In genomic region chr19:55232136-55232535, GRCm38 (mm10) we compare ENCODE assay signal across 11 mouse cellular contexts. TPM values are rescaled to one million over a fixed set of nuclear protein-coding genes. Genes with fewer than 3 reads are reported as not detected.
DNase-seq lines count a peak whose midpoint lies in the region; ATAC-seq lines count a peak whose summit lies in the region.
"Had no signal": no experiment of that assay in that cellular context is flagged by ENCODE, and none has a peak within 500 bp of the region (broad histone marks: within the 10 kb centered on the region; RNA-seq: fewer than 3 reads in every experiment).

No protein-coding gene starts in this region.

- no peaks in the 10 kb centered on the region for H3K9me3 ChIP-seq in forebrain, embryonic 11.5 days (ENCODE audit: control insufficient read depth, low read length)
- H3K9me3 ChIP-seq: hindbrain, embryonic 12.5 days; midbrain, embryonic 10.5 days had no signal

- intact Hi-C loops in heart, postnatal 25 days (cut with DNase I) = no loop called here
- intact Hi-C loops in gastrocnemius, postnatal 36 days (cut with DNase I) = no loop called here

- peak; percentile 81 for DNase-seq in Muller cell, postnatal 12 days (ENCODE audit: inconsistent ontology term)
- peak; percentile 90 for DNase-seq in adrenal gland, adult 2 months
- DNase-seq in heart, postnatal 25 days (ENCODE audit: low spot score) = peak; percentile 50
- peak; percentile 78 for DNase-seq in lung, postnatal 10 days
- DNase-seq in forebrain, embryonic 11.5 days (ENCODE audit: low spot score) = no peak
- no peak for DNase-seq in spleen, postnatal 14 days (ENCODE audit: low spot score in 2 of 2)
- no peak for DNase-seq in cerebellum, postnatal 25 days
- no peak for DNase-seq in gastrocnemius, postnatal 36 days

- 80% methylated on average over 8 of the region's 8 CpGs for WGBS in forebrain, embryonic 11.5 days

- no peak for ATAC-seq in forebrain, embryonic 11.5 days (replicated peaks; ENCODE audit: low FRiP score)

- no peaks in the 10 kb centered on the region for H3K4me1 ChIP-seq in forebrain, embryonic 11.5 days (replicated peaks; ENCODE audit: control insufficient read depth, insufficient read depth, low read length)

- H3K9ac ChIP-seq in forebrain, embryonic 11.5 days (ENCODE audit: low read length) = no peak overlapping the region
- H3K9ac ChIP-seq: hindbrain, embryonic 12.5 days had no signal

- H3K4me3 ChIP-seq in forebrain, embryonic 11.5 days (ENCODE audit: low read depth, low read length) = no peak overlapping the region
- H3K4me3 ChIP-seq: hindbrain, embryonic 12.5 days; midbrain, embryonic 10.5 days had no signal

- no peaks in the 10 kb centered on the region for H3K36me3 ChIP-seq in forebrain, embryonic 11.5 days (ENCODE audit: control insufficient read depth, insufficient read depth, low read length)
- H3K36me3 ChIP-seq: hindbrain, embryonic 12.5 days; midbrain, embryonic 10.5 days had no signal

- H3K27me3 ChIP-seq in forebrain, embryonic 11.5 days (ENCODE audit: control insufficient read depth, insufficient read depth, low read length) = no peaks in the 10 kb centered on the region
- H3K27me3 ChIP-seq: hindbrain, embryonic 12.5 days had no signal

- no peak overlapping the region for H3K4me2 ChIP-seq in forebrain, embryonic 11.5 days (ENCODE audit: low read depth, low read length, severe bottlenecking)
- H3K4me2 ChIP-seq: hindbrain, embryonic 12.5 days had no signal

- no peak overlapping the region for H3K27ac ChIP-seq in forebrain, embryonic 11.5 days (ENCODE audit: low read depth, low read length)
- H3K27ac ChIP-seq: hindbrain, embryonic 12.5 days; midbrain, embryonic 10.5 days had no signal

RNA-seq across cellular contexts. Expression of gene Gucy2g, which starts 8.9 kb away (rescaled TPM):
- not detected for total RNA-seq in adrenal gland, adult 2 months (2021)
- polyA plus RNA-seq in adrenal gland, adult 2 months (2012; rRNA removed) = 0.03 TPM in 1 of 2 replicates, not detected in the other
- total RNA-seq in heart, postnatal 25 days (2021) = under 1 TPM; 0.08 to 0.10 TPM
- polyA plus RNA-seq in forebrain, embryonic 11.5 days (2014; fragmentation: Nextera tagmentation; extraction: Ambion mirVana) = not detected in 2 replicates
- total RNA-seq in gastrocnemius, postnatal 36 days (2021) = under 1 TPM; 0.07 to 0.08 TPM
- polyA plus RNA-seq: embryonic facial prominence, embryonic 11.5 days; hindbrain, embryonic 12.5 days; midbrain, embryonic 10.5 days had no signal

RNA-seq across cellular contexts. Expression of gene Acsl5, which starts 19.6 kb away (rescaled TPM):
- total RNA-seq in adrenal gland, adult 2 months (2021) = 100 to 1,000 TPM in 1 of 2 experiments, 10 to 100 TPM in 1; 86.1 to 324 TPM
- polyA plus RNA-seq in adrenal gland, adult 2 months (2012; rRNA removed) = 7.4 and 10.4 TPM in 2 replicates
- 10 to 100 TPM; 10.8 to 11.4 TPM for total RNA-seq in heart, postnatal 25 days (2021)
- 19.7 and 20.9 TPM in 2 replicates for polyA plus RNA-seq in forebrain, embryonic 11.5 days (2014; fragmentation: Nextera tagmentation; extraction: Ambion mirVana)
- total RNA-seq in gastrocnemius, postnatal 36 days (2021) = 1 to 10 TPM; 2.9 to 3.8 TPM

RNA-seq across cellular contexts. Expression of gene Tectb, which starts 51.6 kb away (rescaled TPM):
- total RNA-seq in adrenal gland, adult 2 months (2021) = under 1 TPM; 0.41 to 0.89 TPM
- 0.04 TPM in 1 of 2 replicates, not detected in the other for polyA plus RNA-seq in adrenal gland, adult 2 months (2012; rRNA removed)
- under 1 TPM in 1 of 2 experiments, not detected in 1; 0.21 TPM for total RNA-seq in heart, postnatal 25 days (2021)
- not detected in 2 replicates for polyA plus RNA-seq in forebrain, embryonic 11.5 days (2014; fragmentation: Nextera tagmentation; extraction: Ambion mirVana)
- total RNA-seq in gastrocnemius, postnatal 36 days (2021) = under 1 TPM in 1 of 2 experiments, not detected in 1; 0.18 TPM
- polyA plus RNA-seq: embryonic facial prominence, embryonic 11.5 days; midbrain, embryonic 10.5 days had no signal

Comparison
In these comparisons a context has a peak if more than half of its experiments do, and no peak if none do; other contexts are left out.
1. DNase-seq: peak in Muller cell, postnatal 12 days (single experiment), adrenal gland, adult 2 months (single experiment), heart, postnatal 25 days (single experiment) and lung, postnatal 10 days (single experiment); none in forebrain, embryonic 11.5 days (single experiment), spleen, postnatal 14 days (0 of 2), cerebellum, postnatal 25 days (0 of 2) and gastrocnemius, postnatal 36 days (0 of 2).
2. RNA of gene Acsl5, which starts 19.6 kb away (total RNA-seq): 86.1 to 324 TPM in adrenal gland, adult 2 months; 10.8 to 11.4 TPM in heart, postnatal 25 days and 2.9 to 3.8 TPM in gastrocnemius, postnatal 36 days; every median in the first group is over 4 times any median in the second.